Mouse (Mus musculus): ENCODE results near the gene Agpat2. TPM values are rescaled to one million over a fixed set of nuclear protein-coding genes. Genes with fewer than 3 reads are reported as not detected.

The Agpat2 gene
- polyA plus RNA-seq, 1 experiment from 2014 or later = 28.7 TPM

- H3K4me2 ChIP-seq = no peak overlapping the region
- WGBS (ENCODE audit: insufficient replicate concordance) = 6% methylated on average over 4 of the region's 4 CpGs
- no peak overlapping the region for H3K4me3 ChIP-seq
- H3K27me3 ChIP-seq (replicated peaks) = peaks cover 2% of the 10 kb centered on the region; the same call in 1 of the 2 replicates
- no peak overlapping the region for H3K9ac ChIP-seq
- ATAC-seq = peak; percentile 40
- H3K27ac ChIP-seq = no peak overlapping the region
- H3K36me3 ChIP-seq = no peaks in the 10 kb centered on the region
- peaks cover 24% of the 10 kb centered on the region for H3K4me1 ChIP-seq
- no peaks in the 10 kb centered on the region for H3K9me3 ChIP-seq (replicated peaks)
Measured at GRCm38 (mm10) chr2:26566221-26566620, 38.0 kb downstream of the Agpat2 start.

GRCm38 (mm10) chr2:26561351-26562016, 42.7 kb downstream of the Agpat2 start:
- ATAC-seq = no peak
- H3K27ac ChIP-seq = no peak overlapping the region
- H3K36me3 ChIP-seq = no peaks in the 10 kb centered on the region
- 27% methylated on average over 6 of the region's 6 CpGs for WGBS (ENCODE audit: insufficient replicate concordance)
- peaks cover 13% of the 10 kb centered on the region; the same call in 1 of the 2 replicates for H3K27me3 ChIP-seq (replicated peaks)
- H3K9ac ChIP-seq = no peak overlapping the region
- no peaks in the 10 kb centered on the region for H3K9me3 ChIP-seq (replicated peaks)
- peaks cover 19% of the 10 kb centered on the region; the same call in 1 of the 2 replicates for H3K4me1 ChIP-seq
- no peak overlapping the region for H3K4me2 ChIP-seq
- H3K4me3 ChIP-seq = no peak overlapping the region

GRCm38 (mm10) chr2:26560506-26560905, 43.7 kb downstream of the Agpat2 start:
- H3K36me3 ChIP-seq = no peaks in the 10 kb centered on the region
- no peak overlapping the region for H3K27ac ChIP-seq
- H3K4me1 ChIP-seq = peaks cover 24% of the 10 kb centered on the region
- no peak overlapping the region for H3K4me3 ChIP-seq
- peaks cover 13% of the 10 kb centered on the region; the same call in 1 of the 2 replicates for H3K27me3 ChIP-seq (replicated peaks)
- no peaks in the 10 kb centered on the region for H3K9me3 ChIP-seq (replicated peaks)
- no peak for ATAC-seq
- WGBS (ENCODE audit: insufficient replicate concordance) = 65% methylated on average over 5 of the region's 5 CpGs
- no peak overlapping the region for H3K9ac ChIP-seq
- H3K4me2 ChIP-seq = no peak overlapping the region

GRCm38 (mm10) chr2:26556535-26556993, 47.7 kb downstream of the Agpat2 start:
- Histone ChIP-seq H3K27ac (no peak overlapping the region), H3K9me3 (replicated peaks) (no peaks in the 10 kb centered on the region), H3K9ac (no peak overlapping the region), H3K4me2 (no peak overlapping the region), H3K4me1 (peaks cover 25% of the 10 kb centered on the region), H3K4me3 (no peak overlapping the region), H3K27me3 (replicated peaks) (peaks cover 23% of the 10 kb centered on the region), H3K36me3 (no peaks in the 10 kb centered on the region)
- ATAC-seq = peak; percentile 44
- 47% methylated on average over 4 of the region's 4 CpGs for WGBS (ENCODE audit: insufficient replicate concordance)

GRCm38 (mm10) chr2:26555076-26555475, 49.1 kb downstream of the Agpat2 start:
- H3K4me2 ChIP-seq = no peak overlapping the region
- H3K27ac ChIP-seq = no peak overlapping the region
- no peak overlapping the region for H3K9ac ChIP-seq
- ATAC-seq = no peak
- no peaks in the 10 kb centered on the region for H3K36me3 ChIP-seq
- WGBS (ENCODE audit: insufficient replicate concordance) = 65% methylated on average over 4 of the region's 4 CpGs
- H3K4me1 ChIP-seq = peaks cover 27% of the 10 kb centered on the region
- H3K4me3 ChIP-seq = no peak overlapping the region
- peaks cover 10% of the 10 kb centered on the region for H3K27me3 ChIP-seq (replicated peaks)
- no peaks in the 10 kb centered on the region for H3K9me3 ChIP-seq (replicated peaks)

GRCm38 (mm10) chr2:26553904-26554303, 50.3 kb downstream of the Agpat2 start:
- H3K4me1 ChIP-seq = peaks cover 37% of the 10 kb centered on the region
- H3K4me2 ChIP-seq = no peak overlapping the region
- WGBS (ENCODE audit: insufficient replicate concordance) = 58% methylated on average over 9 of the region's 9 CpGs

GRCm38 (mm10) chr2:26552066-26552465, 52.2 kb downstream of the Agpat2 start:
- WGBS (ENCODE audit: insufficient replicate concordance) = 54% methylated on average over 2 of the region's 2 CpGs
- no peaks in the 10 kb centered on the region for H3K9me3 ChIP-seq (replicated peaks)
- H3K27me3 ChIP-seq (replicated peaks) = peaks cover 10% of the 10 kb centered on the region
- no peak for ATAC-seq
- H3K9ac ChIP-seq = no peak overlapping the region
- peaks cover 37% of the 10 kb centered on the region for H3K4me1 ChIP-seq
- H3K4me2 ChIP-seq = no peak overlapping the region
- no peak overlapping the region for H3K4me3 ChIP-seq
- no peak overlapping the region for H3K27ac ChIP-seq
- no peaks in the 10 kb centered on the region for H3K36me3 ChIP-seq

More at GRCm38 (mm10) chr2:26553904-26554303, 50.3 kb downstream of the Agpat2 start:
- no peak overlapping the region for H3K27ac ChIP-seq
- no peaks in the 10 kb centered on the region for H3K36me3 ChIP-seq
- H3K27me3 ChIP-seq (replicated peaks) = peaks cover 10% of the 10 kb centered on the region
- H3K9ac ChIP-seq = no peak overlapping the region
- no peaks in the 10 kb centered on the region for H3K9me3 ChIP-seq (replicated peaks)
- no peak overlapping the region for H3K4me3 ChIP-seq
- no peak for ATAC-seq

- H3K36me3 ChIP-seq = no peaks in the 10 kb centered on the region
- no peak overlapping the region for H3K4me2 ChIP-seq
- H3K27ac ChIP-seq = no peak overlapping the region
- no peak for ATAC-seq
- no peaks in the 10 kb centered on the region for H3K9me3 ChIP-seq (replicated peaks)
- H3K9ac ChIP-seq = no peak overlapping the region
- H3K4me1 ChIP-seq = peaks cover 32% of the 10 kb centered on the region
- H3K27me3 ChIP-seq (replicated peaks) = peaks cover 12% of the 10 kb centered on the region
- no peak overlapping the region for H3K4me3 ChIP-seq
- WGBS (ENCODE audit: insufficient replicate concordance) = 50% methylated on average over 8 of the region's 8 CpGs
Measured at GRCm38 (mm10) chr2:26551446-26551845, 52.8 kb downstream of the Agpat2 start.

GRCm38 (mm10) chr2:26550777-26551176, 53.4 kb downstream of the Agpat2 start:
- Histone ChIP-seq H3K4me3 (no peak overlapping the region), H3K9me3 (replicated peaks) (no peaks in the 10 kb centered on the region), H3K27me3 (replicated peaks) (peaks cover 13% of the 10 kb centered on the region), H3K4me1 (peaks cover 30% of the 10 kb centered on the region), H3K36me3 (no peaks in the 10 kb centered on the region), H3K27ac (no peak overlapping the region), H3K9ac (no peak overlapping the region), H3K4me2 (no peak overlapping the region)
- WGBS (ENCODE audit: insufficient replicate concordance) = 47% methylated on average over 3 of the region's 3 CpGs
- no peak for ATAC-seq

GRCm38 (mm10) chr2:26550205-26550604, 54.0 kb downstream of the Agpat2 start:
- Histone ChIP-seq H3K27ac (no peak overlapping the region), H3K9me3 (replicated peaks) (no peaks in the 10 kb centered on the region), H3K4me3 (no peak overlapping the region), H3K4me1 (peaks cover 24% of the 10 kb centered on the region), H3K27me3 (replicated peaks) (peaks cover 13% of the 10 kb centered on the region), H3K36me3 (no peaks in the 10 kb centered on the region), H3K9ac (no peak overlapping the region), H3K4me2 (no peak overlapping the region)
- no peak for ATAC-seq
- 47% methylated on average over 3 of the region's 3 CpGs for WGBS (ENCODE audit: insufficient replicate concordance)

GRCm38 (mm10) chr2:26549801-26550200, 54.4 kb downstream of the Agpat2 start:
- Histone ChIP-seq H3K4me3 (no peak overlapping the region), H3K4me2 (no peak overlapping the region), H3K36me3 (no peaks in the 10 kb centered on the region), H3K4me1 (peaks cover 21% of the 10 kb centered on the region), H3K9me3 (replicated peaks) (no peaks in the 10 kb centered on the region), H3K9ac (no peak overlapping the region), H3K27ac (no peak overlapping the region), H3K27me3 (replicated peaks) (peaks cover 13% of the 10 kb centered on the region)
- ATAC-seq = no peak
- 43% methylated on average over 10 of the region's 10 CpGs for WGBS (ENCODE audit: insufficient replicate concordance)

- no peak overlapping the region for H3K9ac ChIP-seq
- H3K4me2 ChIP-seq = no peak overlapping the region
- H3K9me3 ChIP-seq (replicated peaks) = no peaks in the 10 kb centered on the region
- 23% methylated on average over 2 of the region's 2 CpGs for WGBS (ENCODE audit: insufficient replicate concordance)
- ATAC-seq = no peak
- H3K4me3 ChIP-seq = no peak overlapping the region
- no peaks in the 10 kb centered on the region for H3K36me3 ChIP-seq
- H3K27ac ChIP-seq = no peak overlapping the region
- peaks cover 4% of the 10 kb centered on the region; the same call in 1 of the 2 replicates for H3K27me3 ChIP-seq (replicated peaks)
- peaks cover 21% of the 10 kb centered on the region for H3K4me1 ChIP-seq
Measured at GRCm38 (mm10) chr2:26547481-26547880, 56.7 kb downstream of the Agpat2 start.
